Mouse (Mus musculus) heart, adult 9 months (tissue): ENCODE results near the gene Neil3.
"Not testable (repeated sequence)": the region's sequence is repeated elsewhere in the genome, so short reads cannot be mapped to it uniquely, and the experiment has no call there.

ENCODE experiments used
- DNase-seq, 2 experiments: peaks; one replicate each; pipeline ENCODE4 v3.0.0; 2022; ENCODE audit warnings: low spot score in 2 of 2

Gene Neil3

DNA sequence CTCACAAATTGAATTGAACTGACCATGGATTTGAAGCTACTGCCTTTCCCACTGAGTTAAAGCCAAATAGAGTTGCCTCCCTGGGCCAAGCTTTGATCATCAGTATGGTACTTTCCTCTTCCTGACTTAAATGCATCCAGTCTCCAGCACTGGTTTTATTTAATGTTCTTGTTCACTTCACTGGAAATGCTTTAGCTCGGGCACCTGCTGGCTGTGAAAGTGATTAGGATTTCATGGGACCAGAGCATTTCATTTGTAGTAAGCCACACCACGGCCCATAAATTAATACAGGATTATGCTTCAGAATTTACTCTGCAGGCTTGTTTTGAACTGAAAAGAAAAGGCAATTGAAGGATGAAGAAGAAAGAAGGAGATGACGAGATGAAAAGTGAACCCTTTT lies 100.8 kb downstream of the Neil3 start:
- not testable (repeated sequence) for DNase-seq
